Mouse (Mus musculus): ENCODE results near the gene Usp17lb.
"Not testable (repeated sequence)": the region's sequence is repeated elsewhere in the genome, so short reads cannot be mapped to it uniquely, and the experiment has no call there.

The Usp17lb gene

DNA sequence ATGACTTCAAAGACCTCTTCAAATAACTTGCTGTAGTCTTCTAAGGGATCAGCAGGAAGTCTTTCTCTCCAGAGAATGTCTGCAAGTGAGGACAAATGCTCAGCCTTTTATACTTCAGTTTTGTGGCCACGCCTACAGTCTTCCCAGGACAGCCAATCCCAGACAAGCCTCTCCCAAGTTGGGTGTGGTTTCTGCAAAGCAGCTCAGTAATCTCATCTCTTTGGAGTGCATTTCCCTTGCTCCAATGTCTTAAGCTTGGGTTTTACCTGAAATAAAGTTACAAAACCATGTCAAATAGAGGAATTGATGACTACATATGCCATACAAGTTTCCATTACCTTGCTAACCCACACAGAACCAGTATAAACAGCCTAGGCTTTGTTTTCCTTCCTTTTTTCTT lies at the start of gene Usp17lb:
TSS of gene Usp17lb (minus strand) at position 101 of the 400 bp plus-strand sequence.
- in situ Hi-C loops (cut with MboI, MseI): no loop called here

DNA sequence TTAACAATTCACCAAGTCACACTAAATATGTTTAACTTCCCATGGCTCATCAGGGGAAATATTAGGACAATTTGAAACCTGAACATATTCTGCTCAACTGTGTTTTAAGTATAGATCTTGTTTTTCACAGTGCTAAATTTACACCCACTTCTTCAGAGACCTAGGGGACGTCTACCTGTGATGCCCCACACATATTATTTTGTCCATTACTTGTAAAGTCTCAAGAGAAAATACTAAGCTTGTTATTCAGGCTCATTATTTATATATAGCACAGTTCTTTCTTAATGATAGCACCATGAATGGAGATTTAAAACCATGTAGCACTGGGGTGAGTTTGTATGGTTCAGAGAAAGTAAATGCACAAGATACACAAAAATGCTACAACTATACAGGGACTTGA lies 35.3 kb upstream of the Usp17lb start, which contains the start of gene Olfr665:
TSS of gene Olfr665 (plus strand) at position 301 of the 400 bp plus-strand sequence.
- in situ Hi-C loops (cut with MboI, MseI): no loop called here

- in situ Hi-C loops (cut with MboI, MseI): no loop called here
Measured at GRCm38 (mm10) chr7:104861381-104861780, 19.0 kb upstream of the Usp17lb start.

DNA sequence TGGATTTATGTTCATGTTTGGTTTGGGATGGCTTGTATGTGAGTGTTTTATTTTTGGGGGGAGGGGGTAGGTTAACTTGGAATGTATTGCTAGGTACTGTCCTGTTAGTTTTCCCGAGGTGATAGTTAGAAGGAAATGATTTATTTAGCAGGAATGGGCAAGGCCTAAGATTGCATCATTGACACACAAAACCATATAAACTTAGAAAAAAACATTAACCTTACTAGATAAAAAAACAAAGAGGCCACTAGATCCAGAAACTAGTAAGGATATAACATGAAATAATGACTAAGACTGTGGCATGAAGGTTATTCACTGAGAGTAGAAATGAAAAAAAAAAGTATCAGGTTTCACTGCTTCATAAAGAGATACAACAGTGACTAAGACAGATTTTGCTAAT lies 15.3 kb upstream of the Usp17lb start:
- in situ Hi-C loops (cut with MboI, MseI): no loop called here

- in situ Hi-C loops (cut with MboI, MseI): not testable (repeated sequence)
Measured at GRCm38 (mm10) chr7:104856709-104857108, 14.3 kb upstream of the Usp17lb start, which contains the start of gene Usp17la. Usp17la (plus strand) TSS chr7:104857009.

- in situ Hi-C loops (cut with MboI, MseI): no loop called here
Measured at GRCm38 (mm10) chr7:104855248-104855750, 12.9 kb upstream of the Usp17lb start.

- in situ Hi-C loops (cut with MboI, MseI): not testable (repeated sequence)
Measured at GRCm38 (mm10) chr7:104851546-104851945, 9.1 kb upstream of the Usp17lb start.

DNA sequence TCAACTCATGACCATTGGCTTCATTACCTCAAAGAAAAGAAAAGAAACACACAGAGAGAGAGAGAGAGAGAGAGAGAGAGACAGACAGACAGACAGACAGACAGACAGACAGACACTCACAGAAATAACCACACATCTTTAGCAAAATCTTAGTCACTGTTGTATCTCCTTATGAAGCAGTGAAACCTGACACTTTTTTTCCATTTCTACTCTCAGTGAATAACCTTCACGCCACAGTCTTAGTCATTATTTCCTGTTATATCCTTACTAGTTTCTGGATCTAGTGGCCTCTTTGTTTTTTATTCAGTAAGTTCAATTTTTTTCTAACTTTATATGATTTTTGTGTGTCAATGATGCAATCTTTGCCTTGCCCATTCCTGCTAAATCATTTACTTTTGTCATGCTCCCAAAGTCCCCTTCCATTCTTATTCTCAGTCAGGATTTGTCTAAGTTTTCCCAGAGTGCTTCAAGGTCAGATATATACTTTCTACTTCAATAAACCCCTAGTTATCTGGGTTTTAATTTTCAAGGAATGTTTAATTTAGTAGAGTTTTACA lies 1.4 kb upstream of the Usp17lb start:
- in situ Hi-C loops (cut with MboI, MseI): no loop called here

DNA sequence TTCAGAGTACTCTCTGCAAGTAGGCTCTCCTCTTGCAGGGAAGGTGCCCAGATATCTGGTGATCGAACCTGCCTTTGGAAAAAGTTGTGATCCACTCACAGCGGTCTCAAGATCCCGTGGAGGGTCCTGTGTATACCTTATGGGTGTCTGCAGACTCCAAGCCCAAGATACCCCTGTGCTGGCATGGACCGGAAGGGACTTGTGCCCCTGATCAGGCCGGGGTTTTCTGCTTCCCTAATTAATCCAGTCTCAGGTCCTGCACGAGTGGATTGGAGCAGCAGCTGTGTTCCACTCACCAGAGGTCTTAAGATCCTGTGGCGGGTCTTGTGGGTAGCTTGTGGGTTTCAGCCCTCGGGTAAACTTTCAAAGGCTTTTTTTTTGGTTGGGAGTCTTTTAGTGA lies 32.1 kb downstream of the Usp17lb start:
- in situ Hi-C loops (cut with MboI, MseI): not testable (repeated sequence)

DNA sequence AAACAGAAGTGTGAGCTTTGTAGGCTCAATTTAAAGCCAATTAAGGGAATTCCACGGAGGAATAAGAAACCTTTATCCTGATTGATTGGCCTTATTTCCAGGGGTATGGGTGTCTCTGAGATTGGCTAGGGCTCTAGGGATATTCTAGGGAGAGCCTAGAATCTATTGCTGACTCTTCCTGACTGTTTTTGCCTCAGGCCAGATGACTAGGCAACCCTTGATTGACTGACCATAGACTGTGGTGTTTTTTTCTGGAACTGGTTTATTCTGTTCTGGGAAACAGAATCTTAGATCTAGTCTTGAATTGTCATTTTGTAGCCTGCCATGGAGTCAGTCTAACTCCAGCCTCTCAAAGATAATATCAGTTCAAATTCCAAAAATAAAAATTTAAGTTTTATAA lies 51.6 kb downstream of the Usp17lb start:
- in situ Hi-C loops (cut with MboI, MseI): loop anchor here (25.0 kb wide), 1 partner anchor 547 kb away; the partner anchor contains the start of genes Olfr690 and Olfr691
